Mouse (Mus musculus): Measurements from ENCODE around the gene Ccnc. TPM values are rescaled to one million over a fixed set of nuclear protein-coding genes. Genes with fewer than 3 reads are reported as not detected.

The Ccnc gene
- total and polyA plus RNA-seq, 3 experiments = 4.0 to 14.1 (median 9.3) TPM

DNA sequence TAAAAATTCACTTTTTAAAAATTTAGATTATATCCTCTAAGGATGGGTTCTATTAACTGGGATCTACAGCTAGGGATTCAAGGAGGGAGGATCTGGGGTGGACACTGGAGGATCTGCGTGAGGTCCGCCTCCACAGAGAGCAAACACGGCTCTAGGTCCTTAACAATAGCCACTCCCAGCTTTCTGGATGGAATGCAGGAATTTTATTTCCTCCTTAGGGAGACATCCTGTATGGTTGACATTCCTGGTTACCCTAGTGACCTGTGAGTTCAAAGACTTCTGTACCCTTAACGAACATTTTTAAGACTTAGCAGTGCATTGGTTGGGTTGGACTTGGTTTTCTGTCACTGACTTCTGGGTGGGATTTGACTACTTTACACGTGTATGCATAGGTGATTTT is 18.2 kb downstream of the Ccnc start:
- no peaks in the 10 kb centered on the region for H3K36me3 ChIP-seq (ENCODE audit: control insufficient read depth, insufficient read depth, low read length)
- no peak for TF ChIP-seq CTCF (IDR thresholded peaks at IDR 0.05)
- TF ChIP-seq POLR2A (IDR thresholded peaks at IDR 0.05; ENCODE audit: insufficient read depth, low read depth, low read length) = no peak
- no peak for TF ChIP-seq EP300 (IDR thresholded peaks at IDR 0.05; ENCODE audit: insufficient read depth, low read depth, low read length)
- H3K4me1 ChIP-seq (ENCODE audit: control insufficient read depth, insufficient read depth, low read length) = no peaks in the 10 kb centered on the region
- H3K27ac ChIP-seq = no peak overlapping the region
- no peak for DNase-seq
- H3K4me3 ChIP-seq = no peak overlapping the region
- intact Hi-C loops (cut with DNase I) = loop anchor here (5.0 kb wide), 1 partner anchor 42 kb away; no protein-coding TSS in a partner anchor
- no peak overlapping the region for H3K9ac ChIP-seq (ENCODE audit: low read depth, low read length)
- WGBS = 69% methylated on average over 5 of the region's 5 CpGs
- no peaks in the 10 kb centered on the region for H3K79me2 ChIP-seq (replicated peaks; ENCODE audit: control insufficient read depth, insufficient read depth, low read length)
- no peaks in the 10 kb centered on the region for H3K27me3 ChIP-seq (ENCODE audit: control insufficient read depth, insufficient read depth, low read length)

DNA sequence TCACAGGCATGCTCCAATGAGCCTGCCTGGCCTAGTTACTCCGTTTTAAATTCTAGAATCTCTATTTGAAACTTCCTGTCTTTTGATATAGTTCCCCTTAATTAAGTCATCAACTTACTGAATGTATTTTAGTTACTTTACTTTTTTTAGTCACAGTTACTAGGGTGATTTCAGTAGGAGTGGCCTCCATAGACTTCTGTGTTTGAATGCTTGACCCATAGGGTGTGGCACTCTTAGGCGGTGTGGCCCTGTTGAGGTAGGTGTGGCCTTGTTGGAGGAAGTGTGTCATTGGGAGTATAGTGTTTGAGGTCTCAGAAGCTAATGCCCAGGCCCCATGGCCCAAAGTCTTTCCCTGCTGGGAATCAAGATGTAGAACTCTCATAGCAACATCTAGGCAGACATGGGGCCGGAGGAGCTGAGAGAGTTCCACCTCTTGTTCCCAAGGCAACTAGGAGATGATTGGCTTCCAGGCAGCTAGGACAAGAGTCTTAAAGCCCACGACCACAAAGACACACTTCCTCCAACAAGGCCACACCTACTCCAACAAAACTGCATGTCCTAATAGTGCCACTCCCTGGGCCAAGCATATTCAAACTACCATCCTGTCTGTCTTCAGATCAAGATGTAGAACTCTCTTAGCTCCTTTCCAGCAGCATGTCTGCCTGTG is 27.8 kb downstream of the Ccnc start:
- Histone ChIP-seq H3K9ac (ENCODE audit: low read depth, low read length) (no peak overlapping the region), H3K79me2 (replicated peaks; ENCODE audit: control insufficient read depth, insufficient read depth, low read length) (no peaks in the 10 kb centered on the region), H3K36me3 (ENCODE audit: control insufficient read depth, insufficient read depth, low read length) (no peaks in the 10 kb centered on the region), H3K27ac (no peak overlapping the region), H3K4me1 (ENCODE audit: control insufficient read depth, insufficient read depth, low read length) (no peaks in the 10 kb centered on the region), H3K4me3 (no peak overlapping the region), H3K27me3 (ENCODE audit: control insufficient read depth, insufficient read depth, low read length) (no peaks in the 10 kb centered on the region)
- peak in 1 of 2 experiments; percentile 23 for DNase-seq
- TF ChIP-seq EP300 (IDR thresholded peaks at IDR 0.05; ENCODE audit: insufficient read depth, low read depth, low read length) (no peak), CTCF (IDR thresholded peaks at IDR 0.05) (no peak), POLR2A (IDR thresholded peaks at IDR 0.05; ENCODE audit: insufficient read depth, low read depth, low read length) (no peak)
- WGBS = 56% methylated on average over 4 of the region's 4 CpGs
- intact Hi-C loops (cut with DNase I) = no loop called here

DNA sequence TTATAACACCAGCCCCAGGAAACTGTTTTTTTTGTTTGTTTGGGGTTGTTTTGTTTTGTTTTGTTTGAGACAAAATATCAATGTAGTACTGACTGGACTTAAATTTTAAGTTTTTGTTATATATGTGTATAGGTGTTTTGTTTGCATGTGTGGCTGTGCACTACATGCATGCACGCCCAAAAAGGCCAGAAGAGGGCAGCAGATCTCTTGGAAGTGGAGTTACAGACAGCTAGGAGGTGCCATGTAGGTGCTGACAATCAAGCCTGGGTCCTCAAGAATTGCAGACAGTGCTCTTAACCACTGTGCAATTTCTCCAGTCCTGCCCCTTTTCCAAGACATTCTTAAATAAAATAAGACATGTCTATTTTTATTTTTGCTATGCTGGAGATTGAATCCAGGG is 31.4 kb downstream of the Ccnc start:
- intact Hi-C loops (cut with DNase I) = no loop called here
- H3K79me2 ChIP-seq (replicated peaks; ENCODE audit: control insufficient read depth, insufficient read depth, low read length) = no peaks in the 10 kb centered on the region
- H3K36me3 ChIP-seq (ENCODE audit: control insufficient read depth, insufficient read depth, low read length) = no peaks in the 10 kb centered on the region
- H3K9ac ChIP-seq (ENCODE audit: low read depth, low read length) = no peak overlapping the region
- no peak overlapping the region for H3K4me3 ChIP-seq
- H3K27ac ChIP-seq = no peak overlapping the region
- no peaks in the 10 kb centered on the region for H3K27me3 ChIP-seq (ENCODE audit: control insufficient read depth, insufficient read depth, low read length)
- DNase-seq = no peak
- 57% methylated on average over 1 of the region's 1 CpGs for WGBS
- no peaks in the 10 kb centered on the region for H3K4me1 ChIP-seq (ENCODE audit: control insufficient read depth, insufficient read depth, low read length)
- TF ChIP-seq POLR2A (IDR thresholded peaks at IDR 0.05; ENCODE audit: insufficient read depth, low read depth, low read length) (no peak), EP300 (IDR thresholded peaks at IDR 0.05; ENCODE audit: insufficient read depth, low read depth, low read length) (no peak), CTCF (IDR thresholded peaks at IDR 0.05) (no peak)

DNA sequence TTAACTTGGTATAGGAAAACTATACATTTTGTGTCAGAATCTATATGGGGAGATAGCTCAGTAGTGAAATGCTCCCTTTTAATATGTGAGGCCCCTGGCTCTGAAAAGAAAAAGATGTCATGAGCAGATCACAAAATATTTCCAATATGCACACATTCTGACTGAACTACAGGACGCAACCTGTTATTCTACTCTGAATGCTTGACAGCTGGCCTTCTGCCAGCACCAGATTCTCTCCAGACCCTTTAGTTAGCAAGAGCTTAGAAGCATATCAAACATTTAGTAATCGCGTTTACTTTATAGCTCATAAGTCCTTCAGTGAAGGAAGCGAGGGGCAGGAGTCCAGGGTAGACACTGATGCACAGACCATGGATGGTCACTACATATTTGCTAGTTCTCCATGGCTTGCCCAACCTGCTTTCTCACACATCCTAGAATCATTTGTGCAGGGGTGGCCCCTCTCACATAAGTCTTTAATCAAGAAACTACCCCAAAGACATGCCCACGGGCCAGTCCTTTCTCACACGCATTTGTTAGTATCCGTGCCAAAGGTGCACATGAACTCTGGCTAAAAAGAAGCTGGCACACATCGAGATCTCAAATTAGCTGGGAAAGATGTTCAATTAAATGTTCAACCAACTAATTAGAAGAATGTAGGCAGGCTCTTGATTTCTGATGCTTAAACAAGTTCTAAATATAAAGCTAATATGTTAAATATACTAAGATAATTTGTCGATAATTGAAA is 34.1 kb downstream of the Ccnc start:
- no peaks in the 10 kb centered on the region for H3K4me1 ChIP-seq (ENCODE audit: control insufficient read depth, insufficient read depth, low read length)
- no peaks in the 10 kb centered on the region for H3K79me2 ChIP-seq (replicated peaks; ENCODE audit: control insufficient read depth, insufficient read depth, low read length)
- no peaks in the 10 kb centered on the region for H3K36me3 ChIP-seq (ENCODE audit: control insufficient read depth, insufficient read depth, low read length)
- no peak for DNase-seq
- H3K27ac ChIP-seq = no peak overlapping the region
- H3K27me3 ChIP-seq (ENCODE audit: control insufficient read depth, insufficient read depth, low read length) = no peaks in the 10 kb centered on the region
- H3K4me3 ChIP-seq = no peak overlapping the region
- intact Hi-C loops (cut with DNase I) = no loop called here
- 70% methylated on average over 9 of the region's 9 CpGs for WGBS
- no peak for TF ChIP-seq POLR2A (IDR thresholded peaks at IDR 0.05; ENCODE audit: insufficient read depth, low read depth, low read length)
- no peak for TF ChIP-seq EP300 (IDR thresholded peaks at IDR 0.05; ENCODE audit: insufficient read depth, low read depth, low read length)
- TF ChIP-seq CTCF (IDR thresholded peaks at IDR 0.05) = no peak
- no peak overlapping the region for H3K9ac ChIP-seq (ENCODE audit: low read depth, low read length)

DNA sequence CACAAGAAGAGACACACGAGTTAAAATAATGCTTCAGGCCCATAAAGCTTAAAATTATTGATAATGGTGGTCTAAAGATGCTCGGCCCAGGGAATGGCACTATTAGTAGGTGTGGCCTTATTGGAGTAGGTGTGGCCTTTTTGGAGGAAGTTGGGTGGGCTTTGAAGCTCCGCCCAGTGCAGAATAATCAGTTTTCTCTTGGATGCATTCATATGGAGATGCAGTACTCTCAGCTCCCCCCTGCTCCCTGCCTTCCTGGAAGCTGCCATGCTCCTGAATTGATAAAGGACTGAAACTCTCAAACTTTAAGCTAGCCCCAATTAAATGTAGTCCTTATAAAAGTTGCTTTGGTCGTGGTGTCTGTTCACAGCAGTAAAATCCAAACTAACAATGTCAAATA is 36.3 kb downstream of the Ccnc start:
- no peak overlapping the region for H3K27ac ChIP-seq
- intact Hi-C loops (cut with DNase I) = no loop called here
- H3K9ac ChIP-seq (ENCODE audit: low read depth, low read length) = no peak overlapping the region
- no peak for DNase-seq
- no peak overlapping the region for H3K4me3 ChIP-seq
- TF ChIP-seq CTCF (IDR thresholded peaks at IDR 0.05) = no peak
- TF ChIP-seq POLR2A (IDR thresholded peaks at IDR 0.05; ENCODE audit: insufficient read depth, low read depth, low read length) = no peak
- TF ChIP-seq EP300 (IDR thresholded peaks at IDR 0.05; ENCODE audit: insufficient read depth, low read depth, low read length) = no peak
- WGBS = 68% methylated on average over 4 of the region's 4 CpGs
- no peaks in the 10 kb centered on the region for H3K4me1 ChIP-seq (ENCODE audit: control insufficient read depth, insufficient read depth, low read length)
- no peaks in the 10 kb centered on the region for H3K27me3 ChIP-seq (ENCODE audit: control insufficient read depth, insufficient read depth, low read length)
- no peaks in the 10 kb centered on the region for H3K79me2 ChIP-seq (replicated peaks; ENCODE audit: control insufficient read depth, insufficient read depth, low read length)
- no peaks in the 10 kb centered on the region for H3K36me3 ChIP-seq (ENCODE audit: control insufficient read depth, insufficient read depth, low read length)

Data from heart, adult 2 months (tissue).